Mouse (Mus musculus): ENCODE measurements at regions not wholly inside any gene's neighbourhood (a gene's known extent, or its start where the extent isn't known, plus 50 kb on each side); places are given as distances from the start of the nearest gene placed in this dataset.

DNA sequence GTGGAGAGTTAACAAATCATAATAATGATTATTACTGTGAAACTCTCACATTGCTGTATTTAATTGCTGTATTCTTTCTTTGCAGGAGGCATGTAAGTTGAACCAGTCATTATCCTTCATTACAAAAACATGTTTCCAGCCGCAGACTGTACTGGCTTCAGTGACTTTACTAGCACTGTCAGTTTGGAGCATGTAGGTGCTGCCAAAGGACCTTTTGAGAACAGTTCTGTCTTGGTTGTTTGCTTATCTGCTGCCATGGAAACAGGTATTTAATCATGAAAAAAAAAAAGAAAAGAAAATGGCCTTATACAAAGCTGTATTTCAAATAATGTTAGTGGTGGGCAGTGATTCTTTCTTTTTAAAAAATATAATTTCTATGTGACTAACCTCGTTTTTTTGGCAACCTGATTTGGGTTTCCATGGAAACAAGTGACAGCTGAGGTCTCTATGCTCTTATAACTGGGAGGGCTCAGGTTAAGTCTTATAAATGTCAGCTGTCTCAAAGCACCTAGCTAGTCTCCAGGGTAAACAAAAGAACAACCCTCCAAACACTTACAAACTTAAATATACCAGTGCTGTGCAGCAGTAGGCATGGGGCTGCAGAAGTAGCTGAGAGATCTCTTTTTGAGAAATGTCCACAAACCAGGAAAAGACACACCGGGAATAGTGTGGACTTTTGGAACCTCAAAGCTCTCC, 121.2 kb upstream of the D16Ertd472e start:
- Histone ChIP-seq H3K4me1 (replicated peaks) (no peaks in the 10 kb centered on the region), H3K27ac (replicated peaks) (no peak overlapping the region), H3K27me3 (no peaks in the 10 kb centered on the region), H3K9me3 (replicated peaks) (no peaks in the 10 kb centered on the region), H3K9ac (no peak overlapping the region), H3K4me3 (replicated peaks) (no peak overlapping the region), H3K4me2 (no peak overlapping the region), H3K36me3 (replicated peaks) (no peaks in the 10 kb centered on the region)
- 41% methylated on average over 3 of the region's 3 CpGs for WGBS (ENCODE audit: insufficient replicate concordance)
- ATAC-seq (ENCODE audit: insufficient read depth): no peak

DNA sequence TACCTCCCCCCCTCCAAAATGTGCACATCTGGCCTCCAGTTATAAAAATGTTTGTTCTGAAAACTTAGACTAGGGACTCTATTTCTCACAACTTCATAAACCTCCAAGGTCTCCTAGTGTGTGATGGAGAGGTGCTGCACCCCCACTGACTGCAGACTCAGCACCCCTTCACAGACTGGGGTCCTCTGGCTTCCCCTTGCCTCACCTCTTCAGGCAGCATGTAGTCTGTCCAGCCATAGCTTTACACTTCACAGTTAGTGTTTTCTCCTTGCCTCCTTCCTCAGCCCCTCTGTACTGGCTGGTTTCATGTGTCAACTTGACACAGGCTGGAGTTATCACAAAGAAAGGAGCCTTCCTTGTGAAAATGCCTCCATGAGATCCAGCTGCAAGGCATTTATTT, 111.7 kb upstream of the D16Ertd472e start:
- no peaks in the 10 kb centered on the region for H3K9me3 ChIP-seq (replicated peaks)
- no peaks in the 10 kb centered on the region for H3K4me1 ChIP-seq (replicated peaks)
- no peak overlapping the region for H3K4me2 ChIP-seq
- no peak for ATAC-seq (ENCODE audit: insufficient read depth)
- no peaks in the 10 kb centered on the region for H3K36me3 ChIP-seq (replicated peaks)
- H3K9ac ChIP-seq: no peak overlapping the region
- no peak overlapping the region for H3K27ac ChIP-seq (replicated peaks)
- H3K27me3 ChIP-seq: no peaks in the 10 kb centered on the region
- no peak overlapping the region for H3K4me3 ChIP-seq (replicated peaks)

DNA sequence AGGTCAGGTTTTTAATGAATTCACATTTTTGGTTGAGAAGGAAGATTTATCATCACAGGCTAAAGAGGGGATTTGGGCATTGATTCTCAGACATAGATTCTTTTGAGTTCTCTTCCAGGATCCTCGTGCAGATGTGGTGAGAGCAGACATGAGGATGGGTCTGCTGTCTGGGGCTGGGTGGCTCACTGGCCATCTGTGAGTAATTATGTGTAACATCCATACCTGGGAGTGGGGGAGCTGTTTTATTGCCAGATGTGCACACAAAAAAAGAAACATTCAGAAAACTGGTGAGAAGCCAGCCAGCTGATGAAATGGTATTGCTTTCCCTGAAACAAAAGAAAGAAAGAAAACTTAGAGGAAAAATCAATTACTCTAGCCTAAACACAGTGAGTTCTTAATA, 108.7 kb upstream of the D16Ertd472e start:
- H3K4me3 ChIP-seq (replicated peaks): no peak overlapping the region
- no peaks in the 10 kb centered on the region for H3K36me3 ChIP-seq (replicated peaks)
- H3K9me3 ChIP-seq (replicated peaks): no peaks in the 10 kb centered on the region
- H3K27me3 ChIP-seq: no peaks in the 10 kb centered on the region
- H3K4me1 ChIP-seq (replicated peaks): no peaks in the 10 kb centered on the region
- WGBS (ENCODE audit: insufficient replicate concordance): 24% methylated on average over 1 of the region's 1 CpGs
- no peak overlapping the region for H3K9ac ChIP-seq
- H3K4me2 ChIP-seq: no peak overlapping the region
- ATAC-seq (ENCODE audit: insufficient read depth): no peak
- no peak overlapping the region for H3K27ac ChIP-seq (replicated peaks)

DNA sequence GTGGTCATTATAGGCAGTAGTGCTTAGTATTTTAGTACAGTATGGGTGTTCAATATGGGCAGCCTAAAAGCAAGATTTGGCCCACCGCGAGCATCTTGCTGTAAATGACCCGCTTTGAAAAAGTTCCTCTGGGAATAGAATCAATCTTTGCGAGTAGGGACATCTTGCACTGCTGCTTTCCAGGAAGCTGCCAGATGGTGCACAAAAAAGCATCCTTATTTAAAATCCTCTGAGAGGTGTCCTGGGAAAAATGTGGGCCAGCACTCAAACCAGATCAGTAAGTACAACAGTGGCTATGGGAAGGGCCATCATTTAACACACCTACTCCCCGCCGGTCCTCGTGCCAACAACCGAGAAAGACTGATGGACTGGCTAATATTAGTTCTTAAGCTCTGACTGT, 107.5 kb upstream of the D16Ertd472e start:
- Histone ChIP-seq H3K27ac (replicated peaks) (no peak overlapping the region), H3K4me2 (no peak overlapping the region), H3K9me3 (replicated peaks) (no peaks in the 10 kb centered on the region), H3K4me1 (replicated peaks) (no peaks in the 10 kb centered on the region), H3K4me3 (replicated peaks) (no peak overlapping the region), H3K36me3 (replicated peaks) (no peaks in the 10 kb centered on the region), H3K27me3 (no peaks in the 10 kb centered on the region), H3K9ac (no peak overlapping the region)
- 74% methylated on average over 8 of the region's 8 CpGs for WGBS (ENCODE audit: insufficient replicate concordance)
- ATAC-seq (ENCODE audit: insufficient read depth): no peak

DNA sequence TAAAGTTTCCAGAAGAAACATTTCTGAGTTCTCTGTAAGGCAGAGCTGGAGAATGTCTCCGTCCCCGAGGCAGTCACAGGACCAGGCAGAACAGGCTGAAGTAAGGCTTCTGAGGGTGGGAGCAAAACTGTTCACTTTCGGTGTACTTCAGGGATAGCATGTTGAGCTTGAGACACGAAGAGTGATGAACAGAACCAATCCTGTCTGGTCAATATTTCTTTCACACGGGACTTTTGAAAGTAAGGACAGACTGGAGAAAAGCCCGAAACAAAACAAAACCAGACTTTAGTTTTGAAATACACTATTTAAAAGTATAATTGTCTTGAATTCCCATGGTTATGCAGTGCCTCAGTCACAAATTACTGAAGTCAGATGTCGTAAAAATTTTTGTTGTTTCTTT, 84.6 kb upstream of the D16Ertd472e start:
- H3K9ac ChIP-seq: no peak overlapping the region
- no peak overlapping the region for H3K4me2 ChIP-seq
- no peaks in the 10 kb centered on the region for H3K4me1 ChIP-seq (replicated peaks)

DNA sequence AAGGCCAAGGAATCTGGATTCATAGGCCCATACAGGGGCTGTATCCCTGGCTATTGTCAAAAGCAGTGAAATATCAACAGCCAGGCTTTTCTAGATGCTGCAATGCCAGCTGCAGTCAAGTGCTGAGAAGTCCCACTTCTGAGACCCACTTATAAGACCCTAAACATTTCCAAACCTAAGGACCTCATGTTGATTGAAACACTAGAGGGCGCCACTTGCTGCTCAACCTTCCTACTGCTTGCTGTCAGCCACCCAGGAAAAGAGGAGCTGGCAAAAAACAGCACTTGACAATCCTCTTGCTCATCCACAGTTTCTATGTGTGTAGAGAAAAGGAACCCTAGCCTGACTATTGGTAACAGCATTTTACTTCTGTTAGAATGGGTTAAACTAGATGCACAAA, 68.2 kb upstream of the D16Ertd472e start:
- Histone ChIP-seq H3K4me3 (replicated peaks) (no peak overlapping the region), H3K36me3 (replicated peaks) (no peaks in the 10 kb centered on the region), H3K4me1 (replicated peaks) (no peaks in the 10 kb centered on the region), H3K27me3 (no peaks in the 10 kb centered on the region), H3K9me3 (replicated peaks) (no peaks in the 10 kb centered on the region), H3K27ac (replicated peaks) (no peak overlapping the region), H3K4me2 (no peak overlapping the region), H3K9ac (no peak overlapping the region)
- WGBS (ENCODE audit: insufficient replicate concordance): 8% methylated on average over 1 of the region's 1 CpGs
- no peak for ATAC-seq (ENCODE audit: insufficient read depth)

More for the DNA sequence above, 84.6 kb upstream of the D16Ertd472e start:
- Histone ChIP-seq H3K36me3 (replicated peaks) (no peaks in the 10 kb centered on the region), H3K9me3 (replicated peaks) (no peaks in the 10 kb centered on the region), H3K27me3 (no peaks in the 10 kb centered on the region), H3K27ac (replicated peaks) (no peak overlapping the region), H3K4me3 (replicated peaks) (no peak overlapping the region)
- WGBS (ENCODE audit: insufficient replicate concordance): 60% methylated on average over 7 of the region's 7 CpGs
- no peak for ATAC-seq (ENCODE audit: insufficient read depth)

DNA sequence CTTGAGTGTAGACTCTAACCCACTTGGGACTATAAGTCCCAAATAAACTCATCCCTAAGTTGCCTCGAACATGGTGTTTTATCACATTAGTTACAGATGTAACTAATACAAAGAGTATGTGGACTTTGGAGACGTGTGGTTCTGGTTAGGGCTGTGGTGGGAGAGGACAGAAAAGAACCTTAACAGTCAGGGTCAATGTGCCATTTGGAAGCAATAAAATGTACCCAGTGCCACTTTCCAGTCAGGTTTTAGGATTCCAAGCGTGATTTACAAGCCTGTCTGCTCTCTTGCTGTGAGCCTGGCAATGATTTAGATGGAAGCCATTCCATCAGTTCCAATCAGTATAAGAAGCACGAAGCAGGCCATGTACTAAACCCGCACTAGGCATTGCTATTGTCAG, 65.2 kb upstream of the D16Ertd472e start:
- H3K27ac ChIP-seq (replicated peaks): no peak overlapping the region
- no peaks in the 10 kb centered on the region for H3K27me3 ChIP-seq
- no peak overlapping the region for H3K9ac ChIP-seq
- H3K4me3 ChIP-seq (replicated peaks): no peak overlapping the region
- H3K36me3 ChIP-seq (replicated peaks): no peaks in the 10 kb centered on the region
- no peak overlapping the region for H3K4me2 ChIP-seq
- WGBS (ENCODE audit: insufficient replicate concordance): 57% methylated on average over 5 of the region's 5 CpGs
- no peaks in the 10 kb centered on the region for H3K9me3 ChIP-seq (replicated peaks)
- H3K4me1 ChIP-seq (replicated peaks): no peaks in the 10 kb centered on the region
- no peak for ATAC-seq (ENCODE audit: insufficient read depth)

DNA sequence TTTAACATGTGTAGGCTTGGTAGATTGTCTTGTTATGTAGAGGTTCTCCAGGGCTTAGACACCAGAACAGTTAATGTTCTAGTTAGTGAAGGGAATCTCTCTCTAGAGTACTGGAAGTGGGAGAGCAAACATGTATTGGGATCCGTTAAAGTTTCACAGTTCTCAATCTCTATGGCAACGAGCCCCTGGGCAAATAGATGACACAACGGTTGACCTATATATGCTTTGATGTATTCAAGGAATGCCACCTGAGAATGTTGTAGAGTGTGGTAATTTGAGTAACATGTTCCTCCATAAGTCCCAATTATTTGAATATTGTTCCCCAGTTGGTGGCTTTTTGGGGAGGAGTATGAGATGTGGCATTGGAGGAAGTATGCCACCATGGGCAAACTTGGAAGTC, 64.7 kb upstream of the D16Ertd472e start:
- H3K4me2 ChIP-seq: no peak overlapping the region

DNA sequence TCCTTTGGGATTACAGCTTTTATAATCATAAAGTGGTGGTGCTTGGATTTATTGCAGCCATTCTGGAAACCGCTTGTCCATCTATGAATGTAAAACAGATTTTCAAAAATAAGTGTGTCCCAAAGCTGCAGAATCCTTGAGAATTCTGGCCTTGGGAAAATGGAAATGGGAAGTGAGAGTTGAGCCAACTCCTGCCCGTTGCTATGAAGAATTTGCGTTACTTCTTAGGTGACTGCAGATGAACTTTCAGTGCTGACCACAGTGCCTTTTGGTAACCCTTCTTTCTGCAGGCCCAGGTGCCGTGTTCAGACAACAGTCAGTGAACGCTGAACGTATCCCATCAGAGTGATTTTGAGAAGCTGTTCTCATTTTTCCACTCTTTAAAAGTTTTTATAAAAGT, 60.9 kb upstream of the D16Ertd472e start:
- no peak overlapping the region for H3K9ac ChIP-seq
- no peaks in the 10 kb centered on the region for H3K27me3 ChIP-seq
- H3K9me3 ChIP-seq (replicated peaks): no peaks in the 10 kb centered on the region
- no peak overlapping the region for H3K4me3 ChIP-seq (replicated peaks)
- H3K36me3 ChIP-seq (replicated peaks): no peaks in the 10 kb centered on the region
- WGBS (ENCODE audit: insufficient replicate concordance): 75% methylated on average over 6 of the region's 6 CpGs
- ATAC-seq (ENCODE audit: insufficient read depth): no peak
- H3K4me1 ChIP-seq (replicated peaks): no peaks in the 10 kb centered on the region
- H3K27ac ChIP-seq (replicated peaks): no peak overlapping the region
- no peak overlapping the region for H3K4me2 ChIP-seq

More for the DNA sequence above, 64.7 kb upstream of the D16Ertd472e start:
- Histone ChIP-seq H3K4me1 (replicated peaks) (no peaks in the 10 kb centered on the region), H3K27me3 (no peaks in the 10 kb centered on the region), H3K36me3 (replicated peaks) (no peaks in the 10 kb centered on the region), H3K9ac (no peak overlapping the region), H3K9me3 (replicated peaks) (no peaks in the 10 kb centered on the region), H3K27ac (replicated peaks) (no peak overlapping the region), H3K4me3 (replicated peaks) (no peak overlapping the region)
- 62% methylated on average over 3 of the region's 3 CpGs for WGBS (ENCODE audit: insufficient replicate concordance)
- no peak for ATAC-seq (ENCODE audit: insufficient read depth)

DNA sequence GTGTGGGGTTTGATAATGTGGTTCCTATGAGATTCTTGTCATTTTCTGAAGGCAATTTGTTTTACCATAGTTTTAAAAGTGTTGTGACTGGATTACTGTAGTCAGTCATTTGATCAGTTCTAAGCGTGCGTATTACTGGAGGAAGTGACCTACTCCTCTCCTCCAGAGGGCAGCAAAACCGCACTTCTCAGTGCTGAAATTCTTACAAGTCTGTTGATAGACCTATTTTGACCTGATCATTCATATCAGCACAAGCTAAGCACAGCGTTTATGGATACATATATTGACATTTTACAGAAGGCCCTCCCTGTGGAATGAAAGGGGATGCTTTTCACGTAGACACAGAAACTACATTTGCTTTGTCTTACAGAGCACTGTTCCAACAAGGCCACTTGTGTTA, 60.5 kb upstream of the D16Ertd472e start:
- Histone ChIP-seq H3K4me2 (no peak overlapping the region), H3K27me3 (no peaks in the 10 kb centered on the region), H3K4me1 (replicated peaks) (no peaks in the 10 kb centered on the region), H3K9me3 (replicated peaks) (no peaks in the 10 kb centered on the region), H3K36me3 (replicated peaks) (no peaks in the 10 kb centered on the region), H3K9ac (no peak overlapping the region), H3K27ac (replicated peaks) (no peak overlapping the region), H3K4me3 (replicated peaks) (no peak overlapping the region)
- no peak for ATAC-seq (ENCODE audit: insufficient read depth)
- 40% methylated on average over 5 of the region's 5 CpGs for WGBS (ENCODE audit: insufficient replicate concordance)

DNA sequence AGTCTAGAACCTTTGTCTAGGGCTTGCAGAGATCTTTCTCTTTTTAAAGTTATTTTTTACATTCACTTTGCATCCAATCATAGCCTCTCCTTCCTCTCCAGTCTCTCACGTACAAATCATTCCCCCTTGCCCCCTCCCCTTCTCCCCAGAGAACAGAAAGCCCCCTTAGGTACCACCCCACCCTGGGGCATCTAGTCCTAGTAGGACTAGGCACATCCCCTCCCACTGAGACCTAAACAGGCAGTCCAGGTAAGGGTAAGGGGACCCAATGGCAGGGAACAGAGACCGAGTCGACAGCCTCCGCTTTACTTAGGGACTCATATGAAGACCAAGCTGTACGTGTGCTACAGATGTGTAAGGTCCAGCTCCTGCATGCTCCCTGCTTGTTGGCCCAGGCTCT, 59.3 kb upstream of the D16Ertd472e start:
- no peaks in the 10 kb centered on the region for H3K27me3 ChIP-seq
- no peak overlapping the region for H3K27ac ChIP-seq (replicated peaks)
- H3K9ac ChIP-seq: no peak overlapping the region
- H3K36me3 ChIP-seq (replicated peaks): no peaks in the 10 kb centered on the region
- ATAC-seq (ENCODE audit: insufficient read depth): no peak
- H3K4me2 ChIP-seq: no peak overlapping the region
- no peaks in the 10 kb centered on the region for H3K9me3 ChIP-seq (replicated peaks)
- no peak overlapping the region for H3K4me3 ChIP-seq (replicated peaks)
- WGBS (ENCODE audit: insufficient replicate concordance): 69% methylated on average over 5 of the region's 5 CpGs
- no peaks in the 10 kb centered on the region for H3K4me1 ChIP-seq (replicated peaks)

DNA sequence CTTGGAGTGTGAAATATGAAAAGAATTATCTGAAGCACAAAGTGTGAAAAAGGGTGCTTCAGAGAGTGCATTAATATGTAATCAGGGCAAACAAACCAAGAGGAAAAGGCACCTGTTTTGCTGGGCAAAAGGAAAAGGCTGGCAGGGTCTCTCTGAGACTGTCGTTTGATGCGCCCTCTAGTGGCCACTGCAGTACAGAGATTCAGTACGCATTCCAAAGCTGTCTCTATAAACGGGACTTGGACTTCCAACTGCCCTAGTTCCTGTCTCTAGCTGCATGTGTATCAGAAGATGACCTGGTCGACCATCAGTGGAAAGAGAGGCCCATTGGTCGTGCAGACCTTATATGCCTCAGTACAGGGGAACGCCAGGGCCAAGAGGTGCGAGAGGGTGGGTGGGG, 58.7 kb upstream of the D16Ertd472e start:
- 20% methylated on average over 8 of the region's 8 CpGs for WGBS (ENCODE audit: insufficient replicate concordance)
- H3K9me3 ChIP-seq (replicated peaks): no peaks in the 10 kb centered on the region
- no peaks in the 10 kb centered on the region for H3K27me3 ChIP-seq
- ATAC-seq (ENCODE audit: insufficient read depth): no peak
- no peaks in the 10 kb centered on the region for H3K4me1 ChIP-seq (replicated peaks)
- no peak overlapping the region for H3K4me2 ChIP-seq
- no peak overlapping the region for H3K9ac ChIP-seq
- H3K36me3 ChIP-seq (replicated peaks): no peaks in the 10 kb centered on the region
- no peak overlapping the region for H3K27ac ChIP-seq (replicated peaks)
- H3K4me3 ChIP-seq (replicated peaks): no peak overlapping the region

Data from liver, embryonic 15.5 days (tissue).